Mouse (Mus musculus) left cerebral cortex, adult 11 months (tissue): ENCODE results near the gene Vmn2r70.

Experiments used
- DNase-seq: peaks from one replicate; pipeline ENCODE4 v3.0.0; 2022; ENCODE audit warnings: low spot score

The Vmn2r70 gene

DNA sequence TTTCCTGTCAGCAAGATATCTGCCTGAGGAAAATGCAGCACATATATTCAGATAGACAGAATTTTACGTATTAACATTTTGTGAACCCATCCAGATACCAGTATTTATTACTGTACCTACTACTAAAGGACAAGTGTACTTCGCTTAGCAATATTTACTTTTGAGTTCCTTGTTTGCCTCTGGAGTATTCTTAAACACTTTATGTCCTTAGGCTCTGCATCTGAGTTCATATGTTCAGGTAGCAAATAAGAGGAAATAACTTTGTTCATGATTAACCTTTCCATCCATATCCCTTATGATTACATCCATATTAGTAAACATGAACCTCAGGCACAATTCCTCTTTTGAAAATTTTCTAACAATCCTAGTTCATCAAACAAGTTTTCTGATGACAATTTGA lies at the start of gene Vmn2r70:
Vmn2r70 (minus strand) TSS at position 101 of the 400 bp plus-strand sequence.
- DNase-seq, result no peak

DNA sequence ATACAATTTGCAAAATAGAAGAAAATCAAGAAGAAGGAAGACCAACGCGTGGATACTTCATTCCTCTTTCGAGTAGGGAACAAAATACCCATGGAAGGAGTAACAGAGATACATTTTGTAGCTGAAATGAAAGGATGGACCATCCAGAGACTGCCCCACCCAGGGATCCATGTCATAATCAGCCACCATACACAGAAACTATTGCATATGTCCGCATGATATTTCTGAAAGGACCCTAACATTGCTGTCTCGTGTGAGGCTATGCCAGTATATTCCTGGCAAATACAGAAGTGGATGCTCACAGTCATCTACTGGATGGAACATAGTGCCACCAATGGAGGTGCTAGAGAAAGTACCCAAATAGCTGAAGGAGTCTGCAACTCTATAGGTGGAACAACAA lies 6.2 kb downstream of the Vmn2r70 start, which contains the start of gene Vmn2r71:
Vmn2r71 (plus strand) TSS at position 301 of the 400 bp plus-strand sequence.
- DNase-seq, result no peak

DNA sequence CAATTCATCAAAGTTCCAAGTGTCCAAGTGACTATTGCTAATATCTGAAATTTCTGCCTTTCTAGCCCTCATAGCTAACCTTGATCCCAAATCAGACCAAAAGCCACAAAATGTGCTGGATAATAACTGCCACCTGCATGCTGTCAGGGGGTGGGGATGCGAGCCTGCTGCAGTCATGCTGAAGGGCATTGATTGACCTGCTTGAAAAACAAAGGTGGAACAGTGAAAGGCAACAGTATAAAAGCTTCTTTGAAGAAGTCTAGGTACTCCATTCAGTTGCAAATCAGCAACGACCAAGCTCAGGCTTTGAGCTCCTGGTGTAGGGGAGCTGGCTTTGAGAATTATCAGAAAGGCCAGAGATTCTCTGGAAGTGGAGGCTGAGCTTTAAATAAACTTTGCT lies 25.9 kb downstream of the Vmn2r70 start:
- no peak for DNase-seq

DNA sequence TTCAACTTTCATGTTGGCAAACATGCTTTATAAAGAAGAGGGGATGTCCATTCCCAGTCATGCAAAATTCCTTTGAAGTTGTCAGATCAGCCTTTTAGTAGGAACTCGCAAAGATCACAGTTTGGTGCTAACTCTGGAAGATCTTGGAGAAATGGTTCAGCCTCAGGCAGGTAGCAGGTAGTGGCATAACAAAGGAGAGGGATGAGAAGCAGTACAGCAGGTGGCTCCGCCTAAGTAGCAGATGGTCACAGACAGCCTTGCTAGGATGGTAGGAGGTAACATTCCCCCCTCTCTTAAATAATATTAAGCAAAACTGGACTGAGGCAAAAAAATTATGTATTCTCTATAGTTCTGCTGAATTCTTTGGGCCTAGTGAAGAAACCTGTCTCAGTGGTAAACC lies 26.9 kb downstream of the Vmn2r70 start:
- no peak for DNase-seq
